Mouse (Mus musculus) brain, embryonic 14.5 days (tissue): ENCODE data around the gene Cab39. TPM values are rescaled to one million over a fixed set of nuclear protein-coding genes. Genes with fewer than 3 reads are reported as not detected.
A peak's percentile ranks its signal among the peaks of the same experiment; 100 is the strongest.

ENCODE experiments used
- DNase-seq: peaks from one replicate; pipeline ENCODE4 v3.0.0-alpha.2; 2011; ENCODE audit warnings: low read depth
- CTCF ChIP-seq: fragments of 200-500 bp; IDR thresholded peaks from 2 replicates; pipeline ENCODE4 v1.5.1; 2012; ENCODE audit warnings: inconsistent platforms, mild to moderate bottlenecking, moderate library complexity, borderline replicate concordance; ENCODE audit not compliant: insufficient read depth, insufficient read length; ENCODE audit errors: extremely low read depth
- POLR2A ChIP-seq: fragments of 200-500 bp; IDR thresholded peaks from 2 replicates; pipeline ENCODE4 v1.6.1; 2012; ENCODE audit warnings: mild to moderate bottlenecking, inconsistent platforms, borderline replicate concordance; ENCODE audit not compliant: poor library complexity, insufficient read depth, insufficient read length, severe bottlenecking; ENCODE audit errors: extremely low read depth
- polyA plus RNA-seq: library from polyadenylated mRNA; depleted of rRNA; stranded (reverse); fragments of >200 nt; gene quantifications from 2 replicates; pipeline ENCODE4 v1.2.3, GENCODE M21; 2012

The Cab39 gene
- polyA plus RNA-seq, 1 experiment = 118 TPM

GRCm38 (mm10) chr1:85856266-85856665, 63.0 kb downstream of the Cab39 start:
- TF ChIP-seq POLR2A = no peak
- no peak for TF ChIP-seq CTCF
- DNase-seq = no peak

GRCm38 (mm10) chr1:85857261-85857754, 64.1 kb downstream of the Cab39 start:
- peak; percentile 19 for DNase-seq
- no peak for TF ChIP-seq POLR2A
- TF ChIP-seq CTCF = no peak

GRCm38 (mm10) chr1:85864383-85864782, 71.1 kb downstream of the Cab39 start:
- no peak for DNase-seq
- TF ChIP-seq POLR2A (no peak), CTCF (no peak)

GRCm38 (mm10) chr1:85870001-85870400, 76.8 kb downstream of the Cab39 start:
- TF ChIP-seq POLR2A = no peak
- no peak for TF ChIP-seq CTCF
- peak; percentile 39 for DNase-seq

GRCm38 (mm10) chr1:85870546-85870945, 77.3 kb downstream of the Cab39 start:
- no peak for DNase-seq

GRCm38 (mm10) chr1:85882003-85882402, 88.8 kb downstream of the Cab39 start:
- no peak for DNase-seq
- TF ChIP-seq CTCF (no peak), POLR2A (no peak)

More at GRCm38 (mm10) chr1:85870546-85870945, 77.3 kb downstream of the Cab39 start:
- TF ChIP-seq CTCF (no peak), POLR2A (no peak)

- no peak for DNase-seq
- no peak for TF ChIP-seq POLR2A
- TF ChIP-seq CTCF = no peak
Observed at GRCm38 (mm10) chr1:85887221-85887620, 94.0 kb downstream of the Cab39 start.

GRCm38 (mm10) chr1:85894231-85894747, 101.0 kb downstream of the Cab39 start, which contains the start of gene Itm2c:
Gene Itm2c (plus strand): TSS chr1:85894281.
- TF ChIP-seq CTCF = no peak
- peak; percentile 46; the same call in 1 of the 2 replicates for TF ChIP-seq POLR2A
- peak; percentile 95 for DNase-seq

- TF ChIP-seq POLR2A = no peak
- no peak for TF ChIP-seq CTCF
- DNase-seq = peak; percentile 80
Observed at GRCm38 (mm10) chr1:85894748-85895360, 101.6 kb downstream of the Cab39 start.

GRCm38 (mm10) chr1:85895391-85895837, 102.2 kb downstream of the Cab39 start:
- TF ChIP-seq CTCF = peak; percentile 51
- TF ChIP-seq POLR2A = no peak
- DNase-seq = peak; percentile 71

- no peak for TF ChIP-seq CTCF
- no peak for TF ChIP-seq POLR2A
- DNase-seq = no peak
Observed at GRCm38 (mm10) chr1:85896110-85896509, 102.9 kb downstream of the Cab39 start.

- peak; percentile 39 for DNase-seq
- no peak for TF ChIP-seq POLR2A
- TF ChIP-seq CTCF = no peak
Observed at GRCm38 (mm10) chr1:85896781-85897700, 103.8 kb downstream of the Cab39 start.
